Mouse (Mus musculus) adrenal gland, adult 8-10 months (tissue): Measurements from ENCODE around the gene Tmem200b. TPM values are rescaled to one million over a fixed set of nuclear protein-coding genes. Genes with fewer than 3 reads are reported as not detected.

Source experiments
- DNase-seq: peaks from one replicate; pipeline ENCODE4 v3.0.0; 2022
- total RNA-seq, 4 experiments: library from RNA; stranded (reverse); gene quantifications; 2 replicates each; pipeline ENCODE4 v1.2.4; 2022

The Tmem200b gene
- total RNA-seq, 4 experiments from 2014 or later: 9.0 to 11.7 (median 10.9) TPM

DNA sequence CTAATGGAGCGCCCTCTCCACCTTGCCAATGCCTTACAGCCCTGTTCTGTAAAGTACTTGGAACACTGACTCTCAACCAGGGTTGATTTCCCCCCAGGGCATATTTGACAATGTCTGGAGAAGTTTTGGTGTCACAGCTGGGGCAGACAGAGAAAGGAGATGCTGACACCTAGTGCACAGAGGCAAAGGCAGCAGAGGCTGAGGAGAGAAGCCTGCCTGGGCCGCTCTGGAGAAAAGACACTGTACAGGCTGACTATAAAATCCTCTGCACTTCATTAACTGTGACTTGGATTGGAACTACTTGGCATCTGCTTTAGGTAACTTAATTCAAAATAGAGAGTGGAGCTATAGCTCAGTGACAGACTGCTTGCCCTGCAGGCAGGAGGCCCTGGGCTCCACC lies 47.3 kb downstream of the Tmem200b start:
- DNase-seq: no peak

DNA sequence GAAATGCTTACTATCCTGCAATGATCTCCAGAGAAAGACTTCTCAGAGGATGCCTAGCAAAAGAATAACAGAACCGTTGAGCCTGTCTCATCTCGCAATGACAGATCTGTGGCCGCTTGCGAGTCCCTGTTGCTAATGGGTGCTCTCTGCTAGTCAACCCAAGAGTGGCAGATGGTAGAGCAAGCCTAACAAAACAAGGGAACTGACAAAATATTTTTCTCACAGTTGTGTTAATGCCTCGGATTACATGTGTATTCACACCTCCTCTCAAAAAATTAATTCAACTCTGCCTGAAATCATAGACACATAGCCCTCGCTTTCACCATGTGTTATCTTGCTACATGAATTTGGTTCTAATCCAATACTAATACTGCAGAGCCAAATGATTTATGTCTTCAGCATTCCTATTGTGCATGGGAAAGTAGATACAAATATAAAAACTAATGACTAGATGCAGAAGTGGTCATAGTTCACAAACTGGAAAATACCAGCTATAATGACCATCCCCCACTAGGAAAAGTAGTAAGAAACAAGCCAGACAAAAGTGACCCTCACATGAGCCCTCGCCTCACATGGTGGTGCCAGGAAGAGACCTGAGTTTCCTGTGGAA lies 48.8 kb downstream of the Tmem200b start:
- DNase-seq: no peak

Other genes with a start within 250 kb of the Tmem200b start
- gene Ptpru, start 83.5 kb upstream of the Tmem200b start, total RNA-seq: 10 to 100 TPM; 40.9 to 82.9 (median 63.9) TPM
- 10 to 100 TPM; 62.4 to 80.1 (median 74.6) TPM for gene Mecr, start 78.3 kb upstream of the Tmem200b start, total RNA-seq
- gene Srsf4, start 48.2 kb upstream of the Tmem200b start, total RNA-seq: 10 to 100 TPM; 55.5 to 77.3 (median 63.0) TPM
- under 1 TPM; 0.17 to 0.65 (median 0.40) TPM for gene Gm10300, start 152.9 kb downstream of the Tmem200b start, total RNA-seq
- 10 to 100 TPM; 44.7 to 57.0 (median 55.7) TPM for gene Epb41, start 153.6 kb downstream of the Tmem200b start, total RNA-seq
- 1 to 10 TPM in 2 of 4 experiments, under 1 TPM in 2; 0.70 to 1.4 (median 0.93) TPM for gene Oprd1, start 222.7 kb downstream of the Tmem200b start, total RNA-seq